Mouse (Mus musculus) liver, adult 2 months (tissue): Measurements from ENCODE around the gene Nbas.

Experiments used
- CTCF ChIP-seq: fragments of 200-500 bp; IDR thresholded peaks from 2 replicates; pipeline ENCODE4 v1.5.1; 2011; ENCODE audit warnings: low read depth, low read length, control low read depth
- POLR2A ChIP-seq: fragments of 200-500 bp; IDR thresholded peaks from 2 replicates; pipeline ENCODE4 v1.6.1; 2011; ENCODE audit warnings: low read length, control low read depth; ENCODE audit not compliant: insufficient read depth; ENCODE audit errors: extremely low read depth

DNA sequence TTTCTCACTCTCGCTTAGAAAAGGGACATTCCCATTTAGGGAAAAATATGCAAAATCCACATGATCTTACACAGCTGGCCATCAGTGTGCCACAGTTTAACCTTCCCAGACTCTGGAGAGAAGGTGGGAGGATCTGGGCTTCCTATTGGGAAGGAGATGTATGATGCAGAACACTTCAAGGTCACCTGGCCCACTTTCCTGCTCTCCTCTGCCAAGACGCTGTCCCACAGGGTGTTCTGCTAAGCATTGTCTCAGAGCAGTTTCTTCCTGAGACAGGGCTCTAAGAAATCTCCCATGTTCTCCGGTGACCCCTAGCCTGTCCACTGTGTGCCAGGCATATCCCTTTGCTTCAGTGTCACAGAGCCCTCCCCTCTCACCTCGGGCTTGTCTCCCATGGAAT lies 318.7 kb downstream of the Nbas start:
- TF ChIP-seq CTCF (no peak), POLR2A (no peak)
